Mouse (Mus musculus) MEL (cell line): ENCODE results near the gene Basp1. TPM values are rescaled to one million over a fixed set of nuclear protein-coding genes. Genes with fewer than 3 reads are reported as not detected.
"Not testable (repeated sequence)": the region's sequence is repeated elsewhere in the genome, so short reads cannot be mapped to it uniquely, and the experiment has no call there.

Experiments used
- DNase-seq: peaks from one replicate; pipeline ENCODE4 v3.0.0; 2011; ENCODE audit warnings: low read depth, low spot score
- H3K27ac ChIP-seq: 2 replicates; pipeline ENCODE4 v1.5.1; 2012; ENCODE audit warnings: low read depth, mild to moderate bottlenecking, control low read depth, low read length, moderate library complexity; ENCODE audit not compliant: control insufficient read depth
- H3K27me3 ChIP-seq, 2 experiments: fragments of 150-350 bp in 1 of 2; sonication (generic) in 1 of 2; 2 replicates each; pipeline ENCODE4 v1.6.1; 2012; ENCODE audit warnings: low read length in 2 of 2, mild to moderate bottlenecking in 2 of 2, improper control_type of control experiment in 1 of 2, moderate library complexity in 1 of 2; ENCODE audit not compliant: insufficient read depth in 2 of 2, control insufficient read depth in 1 of 2
- H3K36me3 ChIP-seq, 2 experiments: 2 replicates each; pipeline ENCODE4 v1.6.1; 2012 to 2014; ENCODE audit warnings: low read length in 2 of 2, improper control_type of control experiment in 1 of 2, inconsistent platforms in 1 of 2, mild to moderate bottlenecking in 1 of 2; ENCODE audit not compliant: insufficient read depth in 2 of 2, control insufficient read depth in 1 of 2
- H3K4me1 ChIP-seq, 2 experiments: fragments of 150-350 bp in 1 of 2; sonication (generic) in 1 of 2; 2 replicates each; pipeline ENCODE4 v1.6.1; 2012; ENCODE audit warnings: low read length in 2 of 2, improper control_type of control experiment in 1 of 2, mild to moderate bottlenecking in 1 of 2; ENCODE audit not compliant: insufficient read depth in 2 of 2, control insufficient read depth in 1 of 2
- H3K4me3 ChIP-seq, 2 experiments: fragments of 150-350 bp in 1 of 2; sonication (generic) in 1 of 2; 2 replicates each; pipeline ENCODE4 v1.5.1; 2012; ENCODE audit warnings: low read depth in 2 of 2, low read length in 2 of 2, mild to moderate bottlenecking in 2 of 2, moderate library complexity in 2 of 2, control low read depth in 1 of 2, improper control_type of control experiment in 1 of 2; ENCODE audit not compliant: control insufficient read depth in 1 of 2, insufficient read depth in 1 of 2
- H3K79me2 ChIP-seq: 2 replicates; pipeline ENCODE4 v1.6.1; 2012; ENCODE audit warnings: mild to moderate bottlenecking, low read length, moderate library complexity; ENCODE audit not compliant: control insufficient read depth, poor library complexity, insufficient read depth
- H3K9ac ChIP-seq: 2 replicates; pipeline ENCODE4 v1.6.1; 2012; ENCODE audit warnings: low read depth, mild to moderate bottlenecking, control low read depth, low read length, moderate library complexity; ENCODE audit not compliant: control insufficient read depth, poor library complexity, severe bottlenecking
- H3K9me3 ChIP-seq: fragments of 150-350 bp; sonication (generic); replicated peaks from 2 replicates; pipeline ENCODE4 v1.6.1; 2012; ENCODE audit warnings: mild to moderate bottlenecking, low read length, improper control_type of control experiment, moderate library complexity; ENCODE audit not compliant: insufficient read depth
- CHD1 ChIP-seq: IDR thresholded peaks from 2 replicates; pipeline ENCODE4 v1.6.1; 2012; ENCODE audit warnings: low read depth, mild to moderate bottlenecking, inconsistent platforms, low read length, improper control_type of control experiment
- CHD2 ChIP-seq: IDR thresholded peaks from 2 replicates; pipeline ENCODE4 v1.6.1; 2011; ENCODE audit warnings: low read length, improper control_type of control experiment
- E2F4 ChIP-seq: IDR thresholded peaks from 2 replicates; pipeline ENCODE4 v1.6.1; 2011; ENCODE audit warnings: low read depth, low read length, improper control_type of control experiment, borderline replicate concordance
- EP300 ChIP-seq, 2 experiments: IDR thresholded peaks; 2 replicates each; pipeline ENCODE4 v1.6.1; 2011; ENCODE audit warnings: improper control_type of control experiment in 2 of 2, low read length in 2 of 2, low read depth in 1 of 2, mild to moderate bottlenecking in 1 of 2
- GATA1 ChIP-seq: IDR thresholded peaks from 2 replicates; pipeline ENCODE4 v1.6.1; 2011; ENCODE audit warnings: low read depth, low read length, improper control_type of control experiment
- JUND ChIP-seq: IDR thresholded peaks from 2 replicates; pipeline ENCODE4 v1.6.1; 2011; ENCODE audit warnings: low read depth, mild to moderate bottlenecking, improper control_type of control experiment, low read length
- MYB ChIP-seq: IDR thresholded peaks from 2 replicates; pipeline ENCODE4 v1.6.1; 2011; ENCODE audit warnings: mild to moderate bottlenecking, low read depth, low read length, improper control_type of control experiment
- POLR2AphosphoS5 ChIP-seq: IDR thresholded peaks from 2 replicates; pipeline ENCODE4 v1.6.1; 2012; ENCODE audit warnings: low read depth, borderline replicate concordance, mild to moderate bottlenecking, inconsistent platforms, low read length, moderate library complexity, mixed read lengths
- RCOR1 ChIP-seq: IDR thresholded peaks from 2 replicates; pipeline ENCODE4 v1.6.1; 2012; ENCODE audit warnings: low read depth, mild to moderate bottlenecking, inconsistent platforms, low read length, improper control_type of control experiment
- SMC3 ChIP-seq: IDR thresholded peaks from 2 replicates; pipeline ENCODE4 v1.6.1; 2011; ENCODE audit warnings: low read depth, low read length, improper control_type of control experiment
- TBP ChIP-seq: IDR thresholded peaks from 2 replicates; pipeline ENCODE4 v1.8.0; 2011; ENCODE audit warnings: low read depth, low read length, improper control_type of control experiment
- USF1 ChIP-seq: IDR thresholded peaks from 2 replicates; pipeline ENCODE4 v1.6.1; 2014; ENCODE audit warnings: low read depth, mild to moderate bottlenecking, inconsistent platforms, low read length, improper control_type of control experiment, moderate library complexity
- USF2 ChIP-seq, 2 experiments: IDR thresholded peaks; 2 replicates each; pipeline ENCODE4 v1.6.1; 2011 to 2012; ENCODE audit warnings: improper control_type of control experiment in 2 of 2, low read length in 2 of 2, borderline replicate concordance in 1 of 2, inconsistent platforms in 1 of 2, low read depth in 1 of 2, mild to moderate bottlenecking in 1 of 2; ENCODE audit not compliant: insufficient read depth in 1 of 2
- ZNF384 ChIP-seq: IDR thresholded peaks from 2 replicates; pipeline ENCODE4 v1.6.1; 2012; ENCODE audit warnings: low read depth, mild to moderate bottlenecking, inconsistent platforms, low read length, improper control_type of control experiment
- polyA plus RNA-seq, 2 experiments: library from polyadenylated mRNA; stranded (reverse) in 1 of 2; unstranded in 1 of 2; fragments of >175 nt in 1 of 2; fragments of >200 nt in 1 of 2; gene quantifications; 2 replicates each; pipeline versions ENCODE4 v1.2.1 to v1.2.4; 2012; ENCODE audit warnings: low replicate concordance in 2 of 2, low read depth in 1 of 2; ENCODE audit not compliant: insufficient read length in 2 of 2, insufficient read depth in 1 of 2, missing spikeins in 1 of 2
- total RNA-seq: library from RNA; depleted of rRNA; stranded (reverse); fragments of 300-350 nt; gene quantifications from 2 replicates; pipeline ENCODE4 v1.2.3, GENCODE M21; 2012; rRNA removed

Gene Basp1
- total RNA-seq (0.07 and 0.12 TPM in 2 replicates), polyA plus RNA-seq (not detected)

GRCm38 (mm10) chr15:25413378-25413901 lies at the start of gene Basp1:
Basp1 (minus strand) TSS chr15:25413764.
- no peaks in the 10 kb centered on the region for H3K9me3 ChIP-seq
- TF ChIP-seq POLR2AphosphoS5 (no peak), CHD2 (no peak), SMC3 (no peak), TBP (no peak), E2F4 (no peak), GATA1 (no peak), MYB (no peak), USF1 (no peak), ZNF384 (no peak)
- H3K27ac ChIP-seq = no peak within 1 kb of the TSS
- no peaks in the 10 kb centered on the region for H3K27me3 ChIP-seq
- no peak within 1 kb of the TSS for H3K9ac ChIP-seq
- H3K4me3 ChIP-seq = no peak within 1 kb of the TSS
- no peaks in the 10 kb centered on the region for H3K4me1 ChIP-seq
- no peaks in the 10 kb centered on the region for H3K79me2 ChIP-seq
- no peak for DNase-seq
- no peaks in the 10 kb centered on the region for H3K36me3 ChIP-seq

- H3K36me3 ChIP-seq, H3K27ac ChIP-seq, H3K79me2 ChIP-seq, H3K9ac ChIP-seq, H3K4me1 ChIP-seq, DNase-seq, H3K27me3 ChIP-seq, H3K9me3 ChIP-seq, H3K4me3 ChIP-seq: not testable (repeated sequence)
Observed at GRCm38 (mm10) chr15:25463076-25463475, 49.5 kb upstream of the Basp1 start.

- Histone ChIP-seq H3K4me3 (no peak overlapping the region), H3K9ac (no peak overlapping the region), H3K27me3 (no peaks in the 10 kb centered on the region), H3K27ac (no peak overlapping the region), H3K9me3 (no peaks in the 10 kb centered on the region), H3K4me1 (no peaks in the 10 kb centered on the region), H3K36me3 (no peaks in the 10 kb centered on the region), H3K79me2 (no peaks in the 10 kb centered on the region)
- no peak for DNase-seq
- TF ChIP-seq USF2 (IDR thresholded peaks at IDR 0.05; ENCODE audit: borderline replicate concordance in 1 of 2, insufficient read depth in 1 of 2, low read depth in 1 of 2, low read length in 2 of 2) (no peak), RCOR1 (no peak), EP300 (IDR thresholded peaks at IDR 0.05; ENCODE audit: low read depth in 1 of 2, low read length in 2 of 2) (no peak), CHD1 (no peak), JUND (no peak)
Observed at GRCm38 (mm10) chr15:25462056-25462762, 48.6 kb upstream of the Basp1 start.
